Mouse (Mus musculus) stomach, postnatal 0 days (tissue): ENCODE results near the gene Cc2d2a.

Experiments
- CTCF ChIP-seq: IDR thresholded peaks from 2 replicates; pipeline ENCODE4 v1.5.1; 2016; ENCODE audit warnings: antibody characterized with exemption, low read depth, mild to moderate bottlenecking, moderate library complexity
- EP300 ChIP-seq: optimal IDR thresholded peaks from 2 replicates; pipeline ENCODE3; 2016; ENCODE audit warnings: antibody characterized with exemption

- TF ChIP-seq CTCF: no peak
- no peak for TF ChIP-seq EP300
These were observed 59.6 kb downstream of the Cc2d2a start for GRCm38 (mm10) chr5:43721538-43722451.
